Mouse (Mus musculus) cerebellum, postnatal 25 days (tissue): ENCODE measurements around the gene Mmd.
A peak's percentile ranks its signal among the peaks of the same experiment; 100 is the strongest.
"Not testable (repeated sequence)": the region's sequence is repeated elsewhere in the genome, so short reads cannot be mapped to it uniquely, and the experiment has no call there.

Source experiments
- DNase-seq, 2 experiments: peaks; one replicate each; pipeline ENCODE4 v3.0.0; 2021; ENCODE audit warnings: mixed read lengths in 2 of 2

The Mmd gene

DNA sequence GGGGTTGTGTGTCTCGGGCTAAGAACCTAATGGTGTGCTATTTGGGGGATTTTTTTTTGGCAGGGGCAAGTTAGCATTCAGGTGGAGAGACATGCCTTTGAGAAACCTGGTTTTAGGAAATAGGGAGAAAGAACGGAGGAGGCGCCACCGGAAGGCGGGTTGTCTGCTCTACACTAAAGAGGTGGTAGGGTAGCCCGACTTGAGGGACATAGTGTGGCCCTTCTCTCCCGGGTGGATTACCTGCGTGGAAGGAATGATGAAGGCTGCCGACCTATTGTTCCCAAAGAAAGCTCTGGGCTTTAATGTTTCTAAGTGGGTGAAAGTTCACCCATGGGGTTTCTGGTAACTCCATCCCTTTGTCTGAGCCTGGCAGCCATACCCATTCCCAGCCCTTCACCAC is 933 bp downstream of the Mmd start:
- peak; percentile 10 to 13 for DNase-seq

DNA sequence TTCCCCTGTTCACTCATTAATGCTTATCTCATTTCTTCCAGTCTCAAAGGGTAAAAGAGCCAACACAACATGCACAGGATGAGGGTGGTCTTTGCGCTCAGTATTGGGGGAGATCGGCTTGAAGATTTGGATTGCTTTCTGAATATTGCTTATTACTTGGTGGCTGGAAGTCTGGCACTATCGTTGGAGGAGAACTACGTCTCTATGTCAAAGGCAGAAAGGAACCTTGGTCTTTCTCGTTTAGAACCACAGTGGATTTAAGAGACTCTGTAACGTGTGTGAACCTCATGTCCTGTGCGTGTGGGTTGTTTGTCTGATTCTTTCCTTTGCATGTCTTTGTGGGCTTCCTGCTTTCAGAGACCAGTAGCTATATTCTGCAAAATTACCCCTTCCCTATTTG is 1.5 kb downstream of the Mmd start:
- DNase-seq = no peak

DNA sequence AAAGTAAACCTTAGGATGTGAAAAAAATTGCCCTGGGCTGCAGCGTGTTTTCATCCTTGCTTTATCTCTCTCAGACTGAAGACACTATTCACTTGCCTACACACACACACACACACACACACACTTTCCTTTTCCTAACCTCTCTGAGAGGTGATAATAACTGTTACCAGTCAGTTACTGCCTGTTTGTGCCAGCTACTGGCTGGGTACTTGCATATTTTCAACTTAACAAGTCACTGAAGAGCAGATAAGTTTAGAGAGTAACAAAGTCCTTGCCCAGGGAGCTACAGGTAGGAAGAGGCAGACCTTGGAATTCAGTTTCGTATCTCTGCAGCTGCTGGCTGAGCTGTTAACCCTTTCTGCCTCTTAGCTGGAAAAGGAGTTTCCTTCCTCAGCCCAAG is 2.7 kb downstream of the Mmd start:
- DNase-seq = no peak

DNA sequence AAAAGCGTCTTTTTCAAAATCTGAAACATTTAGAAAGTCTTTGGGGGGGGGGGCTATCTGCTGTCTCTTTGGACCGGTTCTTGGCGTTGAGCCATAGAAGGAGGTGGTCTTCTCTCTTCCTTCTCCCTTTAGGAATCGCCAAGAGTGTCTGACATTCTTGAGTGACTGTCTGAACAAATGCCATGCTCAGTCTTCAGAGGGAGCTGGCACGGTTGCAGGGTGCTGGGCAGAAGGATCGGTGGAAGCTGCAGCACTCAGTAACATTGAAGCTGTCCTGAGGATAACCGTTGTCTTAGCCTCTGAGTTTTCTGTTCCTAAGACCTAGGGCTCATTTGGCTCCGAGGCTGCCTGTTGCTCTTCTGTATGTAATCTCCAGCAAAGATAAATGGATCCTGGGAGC is 3.1 kb downstream of the Mmd start:
- DNase-seq = peak in 1 of 2 experiments; percentile 14

DNA sequence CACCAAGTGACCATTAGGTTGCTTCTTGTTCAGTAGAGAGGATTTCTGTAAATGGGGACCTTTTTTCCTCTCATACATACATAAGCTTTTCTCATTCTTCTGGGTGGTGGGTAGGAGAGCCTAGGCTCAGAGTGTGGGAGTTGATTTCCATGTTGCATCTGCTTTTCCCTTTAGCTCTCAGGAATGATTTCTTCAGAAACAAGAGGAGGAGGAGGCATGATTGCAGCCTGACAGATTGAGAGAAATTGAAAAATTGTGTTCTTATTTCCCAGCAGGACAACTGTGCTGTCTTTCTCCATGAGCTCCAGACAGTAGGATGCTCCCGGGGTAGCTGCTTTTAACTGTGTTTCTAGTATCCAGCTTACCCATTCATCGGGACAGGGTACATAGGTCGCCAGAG is 5.3 kb downstream of the Mmd start:
- DNase-seq = no peak

DNA sequence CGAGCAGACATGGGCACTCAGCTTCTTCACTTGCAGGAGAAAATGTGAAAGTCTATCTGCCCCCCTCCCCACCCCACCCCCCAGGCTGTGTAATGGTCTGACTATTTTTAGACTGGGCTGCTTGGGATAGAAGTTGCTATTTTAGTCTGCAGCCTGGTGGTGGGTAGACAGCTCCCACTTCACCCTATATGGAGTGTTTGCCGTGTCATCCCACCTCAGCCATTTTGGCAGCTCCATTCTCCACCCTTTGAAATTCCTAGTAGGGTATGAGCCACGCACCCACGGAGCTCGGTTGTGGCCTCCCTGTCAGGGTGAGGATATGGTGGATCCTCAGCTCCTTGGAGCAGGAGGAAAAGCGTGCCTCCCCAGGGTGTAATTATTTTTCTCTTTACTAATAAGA is 6.4 kb downstream of the Mmd start:
- no peak for DNase-seq

DNA sequence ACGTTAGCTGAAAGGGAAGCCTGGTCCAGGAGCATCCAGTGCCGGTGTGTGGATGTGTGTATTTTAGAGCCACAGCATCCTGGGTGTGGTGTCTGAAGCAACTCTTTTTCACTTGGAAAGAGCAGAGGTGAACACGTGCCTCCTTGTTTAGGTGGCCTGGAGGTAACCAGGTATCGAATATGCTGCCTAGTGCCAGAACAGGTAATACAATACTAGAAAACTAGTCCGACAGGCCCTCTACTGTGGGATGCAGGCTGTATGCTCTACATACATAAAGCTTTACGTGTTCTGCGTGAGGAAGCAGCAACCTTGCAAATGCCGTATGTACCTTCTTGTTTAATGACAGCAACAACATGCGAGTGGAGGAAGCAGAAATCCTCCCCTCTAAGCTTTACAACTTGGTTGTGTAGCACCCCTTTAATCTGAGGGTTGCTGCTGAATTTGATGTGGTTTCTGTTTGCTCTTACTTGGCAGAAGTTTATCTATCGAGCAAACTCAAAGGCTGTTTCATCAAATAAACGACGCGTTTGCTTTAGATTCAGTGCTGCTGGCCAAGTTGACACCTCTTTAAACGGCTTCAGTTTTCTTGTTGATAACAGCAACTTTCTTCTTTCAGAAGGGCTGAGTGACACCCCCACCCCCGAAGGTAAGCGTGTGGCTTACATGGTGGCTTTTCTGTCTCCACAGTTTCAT is 7.7 kb downstream of the Mmd start:
- no peak for DNase-seq

DNA sequence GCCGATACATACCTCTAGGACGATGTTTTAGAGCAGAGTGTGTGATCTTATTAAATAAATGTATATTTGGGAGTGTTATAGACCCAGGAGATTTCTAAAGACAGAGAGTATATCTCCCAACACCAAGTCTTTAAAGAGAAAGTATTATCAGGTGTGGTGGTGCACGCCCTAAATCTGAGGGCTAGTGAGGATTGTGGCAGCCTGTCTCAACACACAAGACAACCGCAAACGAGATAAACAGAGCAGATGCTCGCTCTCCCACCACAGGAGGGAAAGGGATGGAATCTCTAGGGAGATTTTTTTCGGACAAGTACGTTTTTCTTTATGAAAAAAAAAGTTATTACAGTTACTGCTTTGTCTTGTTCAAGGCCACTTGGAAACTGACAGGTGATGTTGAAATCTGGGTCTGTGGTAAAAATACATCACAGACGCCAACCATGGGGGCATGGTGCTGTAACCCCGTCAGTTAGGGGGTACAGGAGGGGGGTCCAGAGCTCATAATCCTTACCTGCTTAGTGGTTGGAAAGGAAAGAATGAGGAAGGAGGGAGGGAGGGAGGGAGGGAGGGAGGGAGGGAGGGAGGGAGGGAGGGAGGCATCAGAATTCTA is 9.2 kb downstream of the Mmd start:
- DNase-seq = no peak

DNA sequence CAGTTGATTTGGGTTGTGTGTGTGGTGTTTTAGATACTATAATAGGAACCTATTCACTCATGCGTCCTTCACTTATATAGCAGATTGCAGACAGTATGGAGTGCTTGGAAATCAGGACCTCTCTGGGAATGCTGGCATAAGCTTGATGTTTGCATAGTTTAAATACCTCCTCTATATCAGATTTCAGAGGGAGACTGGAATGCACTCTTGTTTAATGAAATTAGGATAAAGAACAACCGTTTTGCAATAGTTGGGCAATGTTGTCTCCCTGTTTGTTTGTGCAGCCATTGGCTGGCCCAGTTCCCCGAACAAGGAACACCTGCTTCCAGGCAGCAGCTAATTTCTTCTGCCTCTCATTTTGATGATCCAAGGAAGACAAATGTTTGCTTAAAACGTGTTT is 9.8 kb downstream of the Mmd start:
- no peak for DNase-seq

DNA sequence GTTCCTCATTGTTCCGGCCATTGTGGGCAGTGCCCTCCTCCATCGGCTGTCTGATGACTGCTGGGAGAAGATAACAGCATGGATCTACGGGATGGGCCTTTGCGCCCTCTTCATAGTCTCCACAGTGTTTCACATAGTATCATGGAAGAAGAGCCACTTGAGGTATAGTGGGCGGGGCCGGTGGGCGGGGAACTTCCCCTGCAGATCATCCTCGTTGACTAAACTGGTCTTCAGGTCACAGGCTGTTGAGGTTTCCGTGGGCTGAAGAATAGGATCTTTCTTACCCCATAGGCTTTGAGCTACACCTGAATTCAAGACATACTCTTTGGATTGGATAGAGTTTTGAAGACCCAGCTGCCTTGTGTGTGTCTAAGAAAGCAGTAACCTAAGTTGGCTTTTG is 10.6 kb downstream of the Mmd start:
- no peak for DNase-seq

DNA sequence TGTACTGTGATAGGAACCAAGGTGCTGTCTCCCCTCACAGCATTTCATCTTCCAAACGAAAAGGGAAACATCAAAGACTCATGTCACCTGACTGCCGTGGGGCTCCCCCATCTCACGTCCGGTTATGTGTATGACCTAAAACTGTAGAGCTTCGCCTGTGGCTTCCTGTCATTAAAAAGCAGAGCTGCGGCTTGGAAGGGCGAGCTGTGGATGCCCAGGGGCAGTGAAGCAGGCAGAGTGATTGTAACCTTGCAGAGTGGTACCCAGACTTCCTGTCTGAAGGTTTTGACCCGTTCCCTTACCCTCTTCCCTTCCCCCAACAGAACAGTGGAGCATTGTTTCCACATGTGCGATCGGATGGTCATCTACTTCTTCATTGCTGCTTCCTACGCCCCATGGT is 14.9 kb downstream of the Mmd start:
- no peak for DNase-seq

DNA sequence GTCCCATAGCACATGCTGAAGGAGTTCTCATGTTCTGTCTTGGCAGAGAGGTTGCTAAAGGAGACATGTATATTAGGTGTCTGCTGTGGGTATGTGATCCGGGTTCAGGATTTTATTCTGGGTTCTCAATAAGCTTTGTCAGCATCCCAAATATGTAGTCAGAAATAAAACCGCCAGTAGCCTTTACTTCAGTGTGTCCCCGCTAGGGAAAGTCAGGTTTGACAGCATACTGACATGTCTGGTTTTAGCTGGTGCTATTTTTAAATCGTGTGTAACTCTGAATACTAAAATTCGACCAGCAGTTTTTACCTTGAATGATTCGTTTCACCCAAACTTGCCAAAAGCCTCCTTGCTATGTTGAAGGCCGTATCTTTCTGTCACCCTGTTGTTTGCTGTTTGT is 16.3 kb downstream of the Mmd start:
- DNase-seq = no peak

DNA sequence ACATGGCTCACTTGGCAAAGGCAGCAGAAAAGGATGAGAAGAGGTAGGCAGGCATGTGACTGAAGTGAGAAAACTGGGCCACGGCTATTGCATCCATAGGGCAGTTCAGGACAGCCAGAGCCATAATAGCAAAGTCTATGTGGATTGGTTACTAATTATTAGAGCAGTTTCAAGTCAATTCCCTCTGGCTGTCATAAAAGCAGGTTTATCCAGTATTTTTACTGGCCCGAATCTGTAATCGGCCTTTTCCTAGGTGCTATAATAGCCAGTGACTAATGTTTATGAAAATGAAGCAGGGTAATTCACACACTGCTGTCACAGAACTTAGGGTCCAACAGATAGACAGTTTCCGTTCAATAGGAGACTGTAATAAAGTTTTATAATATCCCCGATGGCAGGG is 19.7 kb downstream of the Mmd start:
- no peak for DNase-seq

DNA sequence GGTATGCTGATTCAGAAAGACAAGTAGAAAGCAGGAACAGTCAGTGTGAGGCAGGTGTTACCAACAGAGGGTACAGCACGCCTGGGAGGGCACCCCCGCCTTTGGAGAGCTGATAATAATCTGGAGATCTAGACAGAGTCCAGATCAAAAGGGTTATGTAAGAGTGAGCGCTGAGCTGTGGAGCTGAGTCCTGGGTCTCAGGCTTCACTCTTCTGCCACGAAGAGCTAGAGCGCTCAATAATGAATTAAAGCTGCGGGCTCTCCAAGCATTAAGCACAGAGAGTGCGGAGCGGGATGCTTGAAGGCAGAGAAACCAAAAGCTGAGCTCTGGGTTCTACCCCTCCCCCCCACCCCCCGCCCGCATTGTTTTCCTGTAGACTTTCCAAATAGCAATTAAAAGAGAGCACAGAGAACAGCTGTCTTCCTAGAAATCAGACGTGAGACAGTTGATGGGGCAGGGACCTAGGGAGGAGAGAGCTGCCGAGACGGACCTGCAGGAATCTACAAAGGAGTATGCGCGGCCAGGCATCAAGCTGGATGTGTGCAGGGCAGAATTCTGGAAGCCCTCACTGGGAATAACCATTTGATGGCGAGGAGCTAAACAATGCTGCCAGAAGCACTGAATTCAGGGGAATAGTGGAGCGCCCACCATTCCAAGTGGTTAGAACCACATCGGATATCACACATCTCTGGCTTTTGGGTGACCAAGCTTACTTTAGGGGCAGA is 20.3 kb downstream of the Mmd start:
- DNase-seq = no peak

DNA sequence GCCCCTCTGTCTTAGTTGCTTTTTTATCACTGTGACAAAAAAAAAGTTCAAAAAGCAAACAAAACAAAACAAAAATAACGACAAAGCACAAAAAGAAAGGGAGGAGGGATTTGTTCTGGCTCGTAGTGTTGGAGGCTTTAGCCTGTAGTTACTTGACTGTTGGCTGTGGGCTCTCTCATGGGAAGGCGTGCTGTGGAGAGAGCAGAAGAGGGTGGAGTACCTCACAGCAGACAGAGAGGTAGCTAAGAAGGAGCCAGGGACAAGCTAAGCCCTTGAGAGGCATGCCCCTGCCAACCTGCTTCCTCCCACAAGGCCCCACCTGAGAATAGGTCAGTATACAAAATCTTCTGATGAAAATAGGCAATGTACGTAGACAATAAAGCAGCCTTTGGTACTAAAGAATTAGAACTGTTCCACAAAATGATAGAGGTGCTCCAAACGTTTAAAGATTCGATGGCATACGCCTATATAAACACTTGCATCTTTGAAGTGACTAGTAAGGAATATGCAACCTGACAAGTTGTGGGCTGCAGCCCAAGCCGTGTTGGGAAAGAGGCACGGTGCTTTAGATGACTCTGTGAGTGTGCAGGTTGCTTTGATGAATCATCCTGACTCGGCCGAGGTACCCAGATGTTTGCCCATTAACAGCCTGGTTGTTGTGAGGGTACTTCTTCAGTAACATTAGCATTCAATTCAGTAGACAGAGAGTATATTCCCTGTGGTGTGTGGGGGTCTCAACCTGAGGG is 21.0 kb downstream of the Mmd start:
- no peak for DNase-seq

DNA sequence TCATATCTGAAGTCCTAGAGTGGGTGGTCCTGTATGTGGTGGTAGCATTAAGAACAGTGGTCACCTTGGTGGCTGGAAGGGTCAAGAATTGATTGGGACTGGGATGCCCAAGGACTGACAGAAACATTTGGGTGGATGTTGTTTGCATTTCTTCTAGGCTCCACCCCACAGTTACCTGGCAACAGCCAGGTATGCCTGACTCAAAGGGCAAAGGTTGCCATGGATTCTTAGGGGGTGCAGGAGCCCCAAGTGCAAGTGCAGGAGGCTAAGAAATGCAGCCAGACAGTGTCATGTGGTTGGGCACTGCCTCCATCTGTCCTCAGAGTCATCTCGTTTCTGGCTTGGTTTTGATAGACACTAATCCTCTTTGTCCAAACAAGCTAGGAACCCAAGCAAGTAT is 24.9 kb downstream of the Mmd start:
- DNase-seq = no peak

DNA sequence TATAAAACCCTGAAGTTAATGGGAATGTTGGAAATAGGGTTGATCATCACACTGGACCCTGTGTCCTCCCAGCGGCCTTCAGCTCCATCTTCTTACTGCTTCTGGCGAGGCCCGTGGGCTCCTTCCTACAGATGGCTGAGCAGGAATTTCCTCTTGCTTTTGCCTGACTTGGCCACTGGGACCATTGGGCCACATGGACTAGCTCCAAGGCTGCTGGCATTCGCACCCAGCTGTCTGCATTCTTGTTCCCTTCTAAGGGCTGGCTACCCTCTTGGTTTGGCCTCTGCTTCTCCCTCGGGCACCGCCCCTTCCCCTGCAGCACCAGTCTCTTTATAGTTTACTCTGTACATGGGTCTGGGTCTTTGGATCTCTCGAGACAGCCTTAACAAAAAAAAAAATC is 26.4 kb downstream of the Mmd start:
- peak; percentile 8 to 31 for DNase-seq

DNA sequence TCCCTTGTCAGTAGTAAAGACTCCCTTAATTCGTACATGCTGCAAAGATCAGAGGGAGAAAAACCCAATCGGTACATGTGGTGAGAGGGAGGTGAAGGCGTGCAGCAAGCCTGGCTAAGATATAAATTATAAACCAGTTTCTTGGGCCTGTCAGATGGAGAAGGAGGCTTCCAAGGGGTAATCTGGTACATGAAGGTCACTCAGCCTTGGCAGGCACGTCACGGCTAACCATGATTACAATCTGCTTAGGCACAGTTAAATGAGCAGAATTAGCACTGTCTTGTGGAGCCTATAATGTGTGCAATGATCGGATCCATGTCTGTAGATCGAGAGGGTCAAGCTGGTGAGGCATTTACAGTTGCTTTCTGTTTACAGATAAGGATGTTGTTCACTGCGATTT is 26.9 kb downstream of the Mmd start:
- peak; percentile 8 to 9 for DNase-seq

DNA sequence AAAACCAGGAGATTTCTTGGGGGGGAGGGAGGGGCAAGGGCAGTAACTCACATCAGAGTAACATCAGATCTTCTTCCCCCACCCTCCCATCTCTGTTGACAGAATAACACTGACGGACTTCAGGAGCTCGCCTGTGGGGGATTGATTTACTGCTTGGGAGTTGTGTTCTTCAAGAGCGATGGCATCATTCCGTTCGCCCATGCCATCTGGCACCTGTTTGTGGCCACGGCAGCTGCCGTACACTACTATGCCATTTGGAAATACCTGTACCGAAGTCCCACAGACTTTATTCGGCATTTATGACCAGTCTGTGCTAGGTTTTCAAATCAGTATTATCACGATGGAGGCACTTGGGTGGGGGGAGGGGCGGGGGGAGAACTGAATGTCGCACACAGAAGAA is 27.3 kb downstream of the Mmd start:
- peak; percentile 28 to 53 for DNase-seq

DNA sequence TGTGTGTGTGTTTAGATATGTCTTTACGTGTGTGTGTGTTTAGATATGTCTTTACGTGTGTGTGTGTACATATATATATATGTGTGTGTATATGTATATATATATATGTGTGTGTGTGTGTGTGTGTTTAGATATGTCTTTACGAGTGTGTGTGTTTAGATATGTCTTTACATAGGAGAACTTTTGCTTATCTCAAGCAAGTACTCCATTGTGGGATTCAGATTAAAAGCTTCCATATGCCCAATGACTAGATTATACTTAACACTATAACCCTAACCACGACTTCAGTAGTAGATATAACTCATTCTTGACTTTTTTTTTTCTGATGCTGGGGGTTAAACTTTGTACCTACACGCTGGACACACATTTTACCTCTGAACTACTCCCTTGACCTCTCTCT is 30.8 kb downstream of the Mmd start:
- DNase-seq = no peak

DNA sequence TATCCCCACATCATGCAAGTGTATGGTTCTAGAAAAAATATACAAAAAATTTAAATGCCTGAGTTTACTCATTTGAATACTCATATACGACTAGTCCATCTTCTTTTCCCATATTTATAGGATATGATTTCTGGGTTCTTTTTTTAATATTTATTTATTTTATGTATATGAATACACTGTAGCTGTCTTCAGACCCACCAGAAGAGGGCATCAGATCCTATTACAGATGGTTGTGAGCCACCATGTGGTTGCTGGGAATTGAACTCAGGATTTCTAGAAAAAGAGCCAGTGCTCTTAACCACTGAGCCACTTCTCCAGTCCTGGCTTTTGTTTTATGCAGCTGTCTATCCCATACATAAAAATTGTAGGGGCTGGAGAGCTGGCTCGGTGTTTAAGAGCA is 32.7 kb downstream of the Mmd start:
- DNase-seq = not testable (repeated sequence)

DNA sequence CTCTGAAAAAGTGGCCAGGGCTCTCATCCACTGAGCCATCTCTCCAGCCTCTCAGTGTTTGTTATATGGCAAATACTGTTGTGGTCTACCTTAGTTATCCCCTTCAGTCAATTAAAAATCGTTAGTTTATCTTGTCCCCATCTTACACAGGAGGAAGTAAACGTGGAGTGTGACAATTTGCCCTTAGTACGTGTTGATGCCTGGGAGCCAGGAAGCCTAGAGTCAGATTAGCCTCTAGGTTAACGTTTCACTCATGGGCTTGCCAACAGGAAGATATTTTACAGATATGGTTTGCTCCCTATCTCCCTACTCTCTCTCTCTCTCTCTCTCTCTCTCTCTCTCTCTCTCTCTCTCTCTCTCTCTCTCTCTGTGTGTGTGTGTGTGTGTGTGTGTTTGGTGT is 33.9 kb downstream of the Mmd start:
- DNase-seq = no peak

DNA sequence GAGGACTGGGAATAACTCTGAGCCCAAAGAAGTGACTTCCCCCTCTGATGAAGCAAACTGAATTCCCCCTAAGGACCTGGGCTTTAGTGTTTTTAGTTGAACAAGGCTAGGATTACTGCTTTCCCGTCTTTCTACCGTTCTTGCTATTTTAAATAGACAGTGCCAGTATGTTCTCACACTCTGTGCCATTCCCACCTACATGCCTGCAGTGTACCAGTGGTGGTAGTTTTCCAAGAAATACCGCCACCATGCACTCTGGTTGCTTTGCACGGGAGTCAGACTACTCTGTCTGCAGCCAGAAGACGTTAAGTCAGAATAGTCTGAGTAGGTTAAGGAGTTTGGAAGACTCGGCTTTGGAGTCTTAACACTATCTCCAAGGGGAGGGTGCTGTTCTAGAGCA is 34.3 kb downstream of the Mmd start:
- no peak for DNase-seq

DNA sequence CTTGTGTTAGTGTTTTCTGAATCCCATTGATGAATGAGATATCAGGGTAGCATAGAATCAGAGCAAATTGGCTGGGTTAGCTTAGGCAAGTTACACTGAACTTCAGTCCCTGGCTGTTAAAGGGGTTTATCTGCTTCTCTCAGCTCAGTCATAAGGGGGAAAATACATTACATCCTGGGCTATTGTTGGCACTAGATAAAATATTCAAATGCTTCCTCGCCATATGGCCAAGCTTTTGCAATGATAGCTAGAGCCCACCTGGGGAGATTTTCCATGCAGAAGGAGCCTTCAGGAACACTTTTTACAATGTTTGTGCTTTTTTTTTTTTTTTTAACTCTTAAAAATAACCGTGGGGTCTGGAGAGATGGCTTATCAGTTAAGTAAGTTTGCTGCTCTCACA is 34.8 kb downstream of the Mmd start:
- no peak for DNase-seq
